Mouse (Mus musculus): Measurements from ENCODE around the gene Ston1. TPM values are rescaled to one million over a fixed set of nuclear protein-coding genes. Genes with fewer than 3 reads are reported as not detected.
A peak's percentile ranks its signal among the peaks of the same experiment; 100 is the strongest.

The Ston1 gene
- polyA plus RNA-seq, 1 experiment from 2014 or later: 1.6 TPM

DNA sequence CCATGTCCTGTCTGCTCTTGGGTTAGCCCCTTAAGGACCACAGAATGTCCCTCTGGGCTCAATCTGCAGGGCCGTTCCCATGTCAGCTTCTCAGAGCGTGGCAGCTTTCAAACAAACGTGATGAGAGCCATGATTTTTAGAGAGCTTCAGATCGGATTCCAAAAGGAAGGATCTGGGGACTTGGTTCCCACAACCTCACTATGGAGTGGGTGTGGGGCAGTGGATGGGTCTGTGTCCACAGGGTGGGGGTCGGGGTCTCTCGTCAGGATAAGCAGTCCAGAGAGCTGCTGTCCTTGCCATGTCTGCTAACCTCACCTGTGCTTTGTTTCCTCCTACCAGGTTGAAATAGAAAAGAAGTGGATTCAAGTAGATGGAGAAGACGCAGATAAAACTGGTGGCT is 47.4 kb downstream of the Ston1 start:
- WGBS: 92% methylated on average over 7 of the region's 7 CpGs

DNA sequence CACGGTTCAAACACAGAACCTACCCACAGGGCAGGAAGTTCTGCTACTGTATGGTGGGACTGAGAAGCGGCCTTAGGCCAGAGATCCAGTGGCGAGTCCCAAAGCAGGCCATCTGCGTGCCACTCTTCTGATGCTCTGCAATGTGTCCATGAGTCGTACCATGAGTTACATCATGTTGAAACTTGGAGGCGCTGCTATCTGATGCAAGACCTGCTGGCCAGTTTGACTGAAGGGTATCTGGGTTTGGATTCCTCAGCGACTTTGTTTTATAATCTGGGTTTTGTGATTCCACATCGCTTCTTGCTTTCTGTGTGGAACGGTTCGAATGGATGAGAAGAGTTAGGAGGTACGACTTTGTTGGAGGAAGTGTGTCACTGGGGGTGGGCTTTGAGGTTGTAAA is 47.8 kb downstream of the Ston1 start:
- no peak for ATAC-seq
- no peak overlapping the region for H3K9ac ChIP-seq (replicated peaks; ENCODE audit: low read depth, low read length)
- no peaks in the 10 kb centered on the region for H3K9me3 ChIP-seq (ENCODE audit: control insufficient read depth, low read length)
- WGBS: 94% methylated on average over 11 of the region's 11 CpGs
- H3K36me3 ChIP-seq (ENCODE audit: control insufficient read depth, insufficient read depth): no peaks in the 10 kb centered on the region
- no peaks in the 10 kb centered on the region for H3K27me3 ChIP-seq (replicated peaks; ENCODE audit: control insufficient read depth, insufficient read depth, low read length)
- H3K4me2 ChIP-seq (ENCODE audit: low read length): no peak overlapping the region
- no peak overlapping the region for H3K27ac ChIP-seq (ENCODE audit: low read length)
- no peaks in the 10 kb centered on the region for H3K4me1 ChIP-seq (replicated peaks; ENCODE audit: control insufficient read depth, insufficient read depth, low read length)
- H3K4me3 ChIP-seq (replicated peaks; ENCODE audit: low read length): no peak overlapping the region

More for the DNA sequence above, 47.4 kb downstream of the Ston1 start:
- Histone ChIP-seq H3K4me3 (replicated peaks; ENCODE audit: low read length) (no peak overlapping the region), H3K27ac (ENCODE audit: low read length) (no peak overlapping the region), H3K36me3 (ENCODE audit: control insufficient read depth, insufficient read depth) (no peaks in the 10 kb centered on the region), H3K9me3 (ENCODE audit: control insufficient read depth, low read length) (no peaks in the 10 kb centered on the region), H3K4me2 (ENCODE audit: low read length) (no peak overlapping the region), H3K27me3 (replicated peaks; ENCODE audit: control insufficient read depth, insufficient read depth, low read length) (no peaks in the 10 kb centered on the region), H3K9ac (replicated peaks; ENCODE audit: low read depth, low read length) (no peak overlapping the region), H3K4me1 (replicated peaks; ENCODE audit: control insufficient read depth, insufficient read depth, low read length) (no peaks in the 10 kb centered on the region)
- ATAC-seq: no peak

- no peak overlapping the region for H3K4me2 ChIP-seq (ENCODE audit: low read length)
- no peaks in the 10 kb centered on the region for H3K27me3 ChIP-seq (replicated peaks; ENCODE audit: control insufficient read depth, insufficient read depth, low read length)
- H3K9me3 ChIP-seq (ENCODE audit: control insufficient read depth, low read length): no peaks in the 10 kb centered on the region
- WGBS: 97% methylated on average over 3 of the region's 3 CpGs
- no peak overlapping the region for H3K9ac ChIP-seq (replicated peaks; ENCODE audit: low read depth, low read length)
- no peak overlapping the region for H3K27ac ChIP-seq (ENCODE audit: low read length)
- no peak overlapping the region for H3K4me3 ChIP-seq (replicated peaks; ENCODE audit: low read length)
- H3K36me3 ChIP-seq (ENCODE audit: control insufficient read depth, insufficient read depth): no peaks in the 10 kb centered on the region
- ATAC-seq: no peak
- no peaks in the 10 kb centered on the region for H3K4me1 ChIP-seq (replicated peaks; ENCODE audit: control insufficient read depth, insufficient read depth, low read length)
These were observed 49.7 kb downstream of the Ston1 start for GRCm38 (mm10) chr17:88647149-88647548.

GRCm38 (mm10) chr17:88652010-88652409 is 54.5 kb downstream of the Ston1 start:
- H3K27me3 ChIP-seq (replicated peaks; ENCODE audit: control insufficient read depth, insufficient read depth, low read length): no peaks in the 10 kb centered on the region
- peaks cover 6% of the 10 kb centered on the region for H3K4me1 ChIP-seq (replicated peaks; ENCODE audit: control insufficient read depth, insufficient read depth, low read length)
- H3K4me3 ChIP-seq (replicated peaks; ENCODE audit: low read length): no peak overlapping the region
- ATAC-seq: peak; percentile 71
- no peak overlapping the region for H3K4me2 ChIP-seq (ENCODE audit: low read length)
- 6% methylated on average over 9 of the region's 9 CpGs for WGBS
- H3K27ac ChIP-seq (ENCODE audit: low read length): no peak overlapping the region
- no peaks in the 10 kb centered on the region for H3K36me3 ChIP-seq (ENCODE audit: control insufficient read depth, insufficient read depth)
- no peaks in the 10 kb centered on the region for H3K9me3 ChIP-seq (ENCODE audit: control insufficient read depth, low read length)
- no peak overlapping the region for H3K9ac ChIP-seq (replicated peaks; ENCODE audit: low read depth, low read length)

DNA sequence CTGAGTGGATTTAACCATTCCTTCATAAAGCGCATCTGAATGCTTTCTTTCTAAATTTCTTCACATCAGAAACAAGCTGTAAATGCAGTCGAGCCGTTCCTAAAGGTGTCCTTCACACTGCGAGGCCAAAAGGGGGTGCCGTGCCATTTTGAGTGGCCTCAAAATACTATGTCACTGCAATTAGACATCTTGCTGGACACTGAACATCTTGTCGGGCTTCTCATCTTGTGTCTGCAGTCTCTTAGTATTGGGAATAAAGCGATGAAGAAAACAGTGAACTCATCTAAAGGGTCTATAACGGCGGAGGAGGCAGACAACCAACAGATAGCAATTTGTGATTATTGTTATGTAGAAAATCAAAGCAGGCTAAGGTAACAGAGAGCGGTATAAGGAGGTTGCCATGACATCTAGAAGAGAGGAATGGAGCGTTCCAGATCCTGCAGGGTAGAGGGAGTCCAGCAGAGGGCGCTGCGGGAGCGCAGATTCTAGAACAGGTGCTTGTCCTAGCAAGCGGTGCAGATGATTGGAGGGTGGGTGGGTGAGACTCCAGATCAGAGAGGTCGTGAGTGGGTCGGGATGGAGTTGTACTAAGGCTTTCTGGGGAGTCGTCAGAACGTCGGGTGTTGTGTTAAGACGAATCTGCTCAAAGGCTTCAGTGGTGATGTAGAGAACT is 55.4 kb downstream of the Ston1 start:
- no peaks in the 10 kb centered on the region for H3K36me3 ChIP-seq (ENCODE audit: control insufficient read depth, insufficient read depth)
- H3K4me1 ChIP-seq (replicated peaks; ENCODE audit: control insufficient read depth, insufficient read depth, low read length): peaks cover 6% of the 10 kb centered on the region
- H3K4me3 ChIP-seq (replicated peaks; ENCODE audit: low read length): peak overlapping the region; percentile 2; the same call in 1 of the 2 replicates
- 0 out of 2 replicates have a peak overlapping the region, but pooled peaks have one; percentile 9 for H3K9ac ChIP-seq (replicated peaks; ENCODE audit: low read depth, low read length)
- H3K9me3 ChIP-seq (ENCODE audit: control insufficient read depth, low read length): no peaks in the 10 kb centered on the region
- WGBS: 17% methylated on average over 21 of the region's 21 CpGs
- peak overlapping the region; percentile 35 for H3K4me2 ChIP-seq (ENCODE audit: low read length)
- H3K27me3 ChIP-seq (replicated peaks; ENCODE audit: control insufficient read depth, insufficient read depth, low read length): no peaks in the 10 kb centered on the region
- peak; percentile 82 for ATAC-seq
- H3K27ac ChIP-seq (ENCODE audit: low read length): no peak overlapping the region

GRCm38 (mm10) chr17:88653375-88653769 is 55.9 kb downstream of the Ston1 start:
- Histone ChIP-seq H3K27me3 (replicated peaks; ENCODE audit: control insufficient read depth, insufficient read depth, low read length) (no peaks in the 10 kb centered on the region), H3K27ac (ENCODE audit: low read length) (no peak overlapping the region), H3K9me3 (ENCODE audit: control insufficient read depth, low read length) (no peaks in the 10 kb centered on the region), H3K4me3 (replicated peaks; ENCODE audit: low read length) (no peak overlapping the region), H3K4me1 (replicated peaks; ENCODE audit: control insufficient read depth, insufficient read depth, low read length) (peaks cover 6% of the 10 kb centered on the region), H3K9ac (replicated peaks; ENCODE audit: low read depth, low read length) (no peak overlapping the region), H3K4me2 (ENCODE audit: low read length) (no peak overlapping the region; the same call in 1 of the 2 replicates), H3K36me3 (ENCODE audit: control insufficient read depth, insufficient read depth) (no peaks in the 10 kb centered on the region)
- 85% methylated on average over 4 of the region's 4 CpGs for WGBS
- ATAC-seq: no peak

GRCm38 (mm10) chr17:88658510-88658909 is 61.0 kb downstream of the Ston1 start:
- Histone ChIP-seq H3K4me1 (replicated peaks; ENCODE audit: control insufficient read depth, insufficient read depth, low read length) (no peaks in the 10 kb centered on the region), H3K9me3 (ENCODE audit: control insufficient read depth, low read length) (no peaks in the 10 kb centered on the region), H3K4me3 (replicated peaks; ENCODE audit: low read length) (no peak overlapping the region), H3K9ac (replicated peaks; ENCODE audit: low read depth, low read length) (no peak overlapping the region), H3K36me3 (ENCODE audit: control insufficient read depth, insufficient read depth) (no peaks in the 10 kb centered on the region), H3K27me3 (replicated peaks; ENCODE audit: control insufficient read depth, insufficient read depth, low read length) (no peaks in the 10 kb centered on the region), H3K4me2 (ENCODE audit: low read length) (no peak overlapping the region), H3K27ac (ENCODE audit: low read length) (no peak overlapping the region)
- ATAC-seq: no peak
- WGBS: 71% methylated on average over 6 of the region's 6 CpGs

DNA sequence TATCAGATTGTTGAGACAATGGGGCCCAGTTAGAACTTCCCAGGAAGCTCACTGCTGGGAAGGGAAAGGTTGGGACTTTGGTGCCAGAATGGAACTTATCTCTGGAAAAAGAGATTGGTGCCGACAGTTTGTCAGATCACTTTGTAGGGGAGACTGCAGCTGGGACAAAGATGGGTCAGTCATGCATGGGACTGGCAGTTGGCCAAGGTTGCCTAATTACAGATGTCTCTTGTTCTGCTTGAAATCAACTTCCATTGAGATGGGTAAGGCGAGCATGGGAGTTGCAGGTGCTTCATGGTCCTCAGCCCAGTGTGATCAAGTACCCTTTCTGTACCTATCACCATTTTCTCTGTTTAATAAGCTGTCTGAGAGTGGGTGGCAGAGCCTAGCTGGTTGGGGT is 68.6 kb downstream of the Ston1 start:
- Histone ChIP-seq H3K4me1 (replicated peaks; ENCODE audit: control insufficient read depth, insufficient read depth, low read length) (peaks cover 2% of the 10 kb centered on the region; the same call in 1 of the 2 replicates), H3K27me3 (replicated peaks; ENCODE audit: control insufficient read depth, insufficient read depth, low read length) (0 out of 2 replicates have a peak, but pooled peaks cover 4% of the 10 kb centered on the region), H3K4me2 (ENCODE audit: low read length) (no peak overlapping the region), H3K4me3 (replicated peaks; ENCODE audit: low read length) (no peak overlapping the region), H3K36me3 (ENCODE audit: control insufficient read depth, insufficient read depth) (no peaks in the 10 kb centered on the region), H3K9ac (replicated peaks; ENCODE audit: low read depth, low read length) (no peak overlapping the region), H3K27ac (ENCODE audit: low read length) (no peak overlapping the region), H3K9me3 (ENCODE audit: control insufficient read depth, low read length) (no peaks in the 10 kb centered on the region)
- ATAC-seq: no peak
- 33% methylated on average over 2 of the region's 2 CpGs for WGBS

GRCm38 (mm10) chr17:88668452-88668851 is 71.0 kb downstream of the Ston1 start, which contains the start of gene Gtf2a1l:
Gtf2a1l (plus strand) TSS chr17:88668660.
- ATAC-seq: peak; percentile 51; the same call in 1 of the 2 replicates
- 30% methylated on average over 21 of the region's 21 CpGs for WGBS
- H3K4me3 ChIP-seq (replicated peaks; ENCODE audit: low read length): 0 out of 2 replicates have a peak within 1 kb of the TSS, but pooled peaks have one; percentile 17

More at GRCm38 (mm10) chr17:88668452-88668851, 71.0 kb downstream of the Ston1 start, which contains the start of gene Gtf2a1l:
- Histone ChIP-seq H3K9ac (replicated peaks; ENCODE audit: low read depth, low read length) (no peak within 1 kb of the TSS), H3K27me3 (replicated peaks; ENCODE audit: control insufficient read depth, insufficient read depth, low read length) (0 out of 2 replicates have a peak, but pooled peaks cover 4% of the 10 kb centered on the region), H3K9me3 (ENCODE audit: control insufficient read depth, low read length) (no peaks in the 10 kb centered on the region), H3K27ac (ENCODE audit: low read length) (no peak within 1 kb of the TSS), H3K36me3 (ENCODE audit: control insufficient read depth, insufficient read depth) (no peaks in the 10 kb centered on the region), H3K4me2 (ENCODE audit: low read length) (peak within 1 kb of the TSS; percentile 37), H3K4me1 (replicated peaks; ENCODE audit: control insufficient read depth, insufficient read depth, low read length) (peaks cover 2% of the 10 kb centered on the region; the same call in 1 of the 2 replicates)
